Mouse (Mus musculus) CD8-positive naive resting alpha-beta T cell, adult 2 months (primary cell): ENCODE results near the gene Taf5l.
"Not testable (repeated sequence)": the region's sequence is repeated elsewhere in the genome, so short reads cannot be mapped to it uniquely, and the experiment has no call there.

Experiments used
- DNase-seq, 2 experiments: peaks; one replicate each; pipeline ENCODE4 v3.0.0; 2022; ENCODE audit warnings: low read depth in 2 of 2, low spot score in 2 of 2

Gene Taf5l

DNA sequence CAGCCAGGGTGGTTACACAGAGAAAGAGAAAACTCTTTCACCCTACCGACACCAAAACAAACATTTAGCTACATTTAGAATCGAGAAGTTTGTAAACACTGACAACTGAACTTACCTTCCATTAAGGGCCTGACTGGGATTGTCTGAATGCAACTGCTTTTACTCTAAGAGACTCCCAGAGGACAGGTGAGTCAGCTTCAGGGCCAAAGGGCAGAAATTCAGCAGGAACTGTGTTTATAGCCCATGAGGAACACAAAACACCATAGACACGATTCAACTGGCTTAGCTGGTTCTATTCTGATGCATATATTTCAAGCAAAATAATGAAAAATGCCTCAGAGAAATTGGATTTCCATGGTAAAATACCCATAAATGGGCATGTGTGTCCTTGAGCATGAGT lies 6.4 kb downstream of the Taf5l start:
- no peak for DNase-seq

DNA sequence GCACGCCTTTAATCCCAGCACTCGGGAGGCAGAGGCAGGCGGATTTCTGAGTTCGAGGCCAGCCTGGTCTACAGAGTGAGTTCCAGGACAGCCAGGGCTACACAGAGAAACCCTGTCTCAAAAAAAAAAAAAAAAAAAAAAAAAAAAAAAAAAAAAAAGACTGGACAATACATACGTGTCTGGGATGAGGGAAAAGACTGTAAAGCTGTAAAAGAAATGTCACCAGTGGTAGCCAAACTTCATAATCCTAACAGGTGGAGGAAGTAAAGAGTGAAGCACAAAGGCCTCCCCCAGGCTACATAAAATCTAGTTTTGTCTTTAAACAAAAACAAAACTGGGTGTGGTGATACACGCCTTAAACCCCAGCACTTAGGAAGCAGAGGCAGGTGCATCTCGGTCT lies 6.9 kb downstream of the Taf5l start:
- not testable (repeated sequence) for DNase-seq

DNA sequence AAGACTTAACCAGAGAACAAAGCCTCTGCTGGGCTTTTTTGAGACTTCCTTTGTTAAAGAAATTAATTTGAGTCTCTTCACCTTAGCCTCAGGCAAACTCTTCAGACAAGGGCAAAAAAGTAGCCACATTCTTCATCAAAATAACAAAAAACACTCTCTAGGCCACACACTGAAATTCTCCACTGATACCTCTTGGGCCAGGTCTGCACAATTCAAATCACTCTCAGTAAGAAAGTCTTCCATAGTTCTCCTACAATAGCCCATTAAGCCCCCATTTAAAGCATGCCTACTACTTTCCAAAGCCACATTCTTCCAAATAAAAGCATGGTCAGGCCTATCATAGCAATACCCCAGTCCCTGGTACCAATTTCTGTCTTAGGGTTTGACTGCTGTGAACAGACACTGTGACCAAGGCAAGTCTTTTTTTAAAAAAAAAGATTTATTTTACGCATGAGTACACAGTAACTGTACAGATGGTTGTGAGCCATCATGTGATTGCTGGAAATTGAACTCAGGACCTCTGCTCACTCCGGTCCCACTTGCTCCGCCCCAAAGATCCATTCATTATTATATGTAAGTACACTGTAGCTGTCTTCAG lies 9.1 kb downstream of the Taf5l start:
- DNase-seq: no peak

DNA sequence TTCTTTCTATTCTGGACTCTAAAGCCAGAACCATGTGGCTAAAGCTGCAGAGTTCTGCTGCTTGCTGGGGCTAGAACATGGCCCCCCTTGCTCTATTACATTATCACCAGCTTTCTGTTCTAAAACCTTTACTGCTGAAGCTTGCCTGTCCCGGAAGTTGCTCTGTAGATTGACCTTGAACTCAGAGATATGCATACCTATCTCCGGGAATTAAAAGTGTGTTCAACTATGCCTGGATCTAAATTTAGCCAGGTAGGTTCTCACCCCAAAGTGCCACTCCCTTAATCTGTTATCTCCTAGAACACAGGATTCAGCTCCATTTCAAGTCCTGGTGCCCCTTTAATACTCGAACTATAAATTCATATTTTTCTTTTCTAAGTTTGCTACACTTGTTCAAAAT lies 9.6 kb downstream of the Taf5l start:
- DNase-seq: no peak

DNA sequence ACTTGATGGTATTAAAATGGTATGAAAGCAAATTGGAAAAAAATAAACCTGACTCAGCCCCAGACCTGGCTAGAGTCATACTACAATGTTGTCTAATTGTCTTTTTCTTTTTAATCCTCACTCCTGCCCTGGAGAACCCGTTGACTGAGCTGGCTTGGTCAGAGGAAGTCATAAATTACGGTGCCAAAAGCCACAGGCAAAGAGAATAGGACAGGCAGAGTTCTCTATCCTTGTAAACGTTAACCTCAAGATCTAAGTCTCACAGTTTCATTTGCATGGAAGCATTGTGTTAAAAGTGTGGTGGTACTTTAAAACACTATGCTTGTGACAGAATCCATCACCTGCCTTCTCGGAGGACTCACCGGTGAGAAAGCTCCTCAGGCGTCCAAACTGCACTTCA lies 13.4 kb downstream of the Taf5l start:
- no peak for DNase-seq

DNA sequence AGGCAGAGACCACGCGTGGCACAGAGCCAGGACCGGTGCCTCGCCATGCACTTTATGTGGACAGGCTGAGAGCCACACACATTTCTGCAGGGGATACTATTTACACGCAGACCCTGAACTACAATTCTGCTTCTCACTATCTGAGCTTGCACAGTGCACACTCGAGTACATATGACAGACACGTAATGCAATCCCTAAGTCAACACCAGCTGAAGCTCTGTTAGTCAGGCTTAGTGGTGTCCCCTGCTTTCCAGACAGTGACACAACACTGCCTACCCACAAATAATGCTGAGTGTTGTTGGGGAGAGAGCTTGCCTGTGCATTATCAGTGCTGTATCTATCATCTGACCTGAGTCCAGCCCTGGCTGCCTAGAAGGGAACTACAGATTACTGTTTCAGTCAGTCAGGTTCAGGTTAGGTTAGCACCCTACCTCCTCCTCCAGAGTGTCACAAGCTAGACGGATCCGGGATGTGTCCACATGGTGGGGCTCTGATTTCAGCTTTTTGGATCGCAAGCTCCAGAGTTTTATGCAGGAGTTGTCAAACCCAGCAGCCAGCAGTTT lies 18.6 kb downstream of the Taf5l start:
- no peak for DNase-seq

DNA sequence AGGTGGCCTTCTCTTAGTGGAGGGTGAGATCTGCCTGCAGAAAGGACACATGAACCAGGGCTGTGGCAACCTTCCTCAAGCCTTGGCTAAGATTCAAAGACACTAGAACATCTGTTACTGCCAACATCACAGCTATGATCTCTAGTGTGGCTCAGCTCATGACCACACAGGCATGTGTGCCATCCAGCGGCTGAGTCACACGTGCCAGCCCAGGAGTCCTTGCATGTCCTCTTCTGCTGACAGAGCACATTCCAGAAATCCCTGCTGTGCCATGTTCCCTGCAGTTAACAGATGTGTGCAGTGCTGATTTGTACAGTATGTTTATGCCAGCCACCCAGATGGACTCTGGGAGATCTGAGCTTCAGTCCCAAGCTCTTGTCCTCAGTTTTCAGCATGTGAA lies 21.6 kb downstream of the Taf5l start:
- no peak for DNase-seq

DNA sequence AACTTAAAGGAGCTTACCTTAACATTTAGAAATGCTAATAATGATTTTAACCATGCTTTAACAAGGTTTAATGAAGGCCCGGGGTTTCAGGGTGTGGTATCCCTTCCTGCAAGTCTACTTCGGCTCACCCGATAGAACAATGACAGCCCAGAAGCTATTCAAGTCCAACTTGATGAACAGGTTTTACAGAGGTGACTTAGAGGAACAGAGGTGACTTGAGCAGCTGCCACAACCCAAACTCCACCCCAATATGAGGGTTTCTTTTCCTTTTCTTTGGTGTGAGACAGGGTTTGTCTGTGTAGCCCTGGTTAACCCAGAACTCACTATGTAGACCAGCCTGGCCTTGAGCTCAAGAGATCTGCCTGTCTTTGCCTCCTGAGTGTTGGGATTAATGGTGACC lies 27.2 kb downstream of the Taf5l start:
- DNase-seq: no peak

DNA sequence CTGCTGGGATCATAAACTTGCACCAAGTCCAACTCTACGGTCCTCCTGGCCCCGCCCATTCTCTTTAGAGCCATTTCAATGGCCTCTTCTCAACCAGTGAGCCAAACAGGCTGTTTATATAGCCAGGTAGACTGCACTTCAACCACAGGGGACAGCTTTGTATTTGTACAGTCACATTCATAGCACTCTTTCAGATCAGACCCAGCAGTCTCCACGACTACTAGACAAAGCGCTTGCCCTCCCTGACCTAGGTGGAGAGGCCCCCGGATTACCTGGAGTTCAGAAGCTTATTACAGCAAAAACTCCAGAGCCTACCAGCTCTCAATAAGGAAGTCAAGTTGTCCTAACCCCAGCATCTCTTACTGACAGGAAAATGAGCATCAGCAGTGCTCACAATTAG lies 27.6 kb downstream of the Taf5l start:
- DNase-seq: no peak

DNA sequence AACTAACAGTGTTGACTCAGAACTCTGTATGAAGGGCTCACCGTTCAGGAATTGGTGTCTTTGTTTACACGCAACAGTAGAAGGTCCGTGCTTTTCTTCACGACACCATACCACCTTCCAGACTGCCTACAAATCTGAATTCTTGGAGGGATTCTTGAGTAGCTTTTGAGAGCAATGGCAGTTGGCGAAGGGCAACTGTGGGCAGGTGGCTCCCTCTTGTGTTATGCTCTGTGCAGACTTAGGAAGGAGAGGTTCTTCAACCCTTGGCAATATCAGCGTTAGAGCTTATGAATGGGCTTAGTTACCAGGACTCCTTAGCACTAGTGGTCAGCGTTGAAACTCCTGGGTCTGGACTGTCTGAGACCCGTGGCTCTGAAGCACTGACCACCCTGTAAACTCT lies 28.6 kb downstream of the Taf5l start:
- DNase-seq: no peak

DNA sequence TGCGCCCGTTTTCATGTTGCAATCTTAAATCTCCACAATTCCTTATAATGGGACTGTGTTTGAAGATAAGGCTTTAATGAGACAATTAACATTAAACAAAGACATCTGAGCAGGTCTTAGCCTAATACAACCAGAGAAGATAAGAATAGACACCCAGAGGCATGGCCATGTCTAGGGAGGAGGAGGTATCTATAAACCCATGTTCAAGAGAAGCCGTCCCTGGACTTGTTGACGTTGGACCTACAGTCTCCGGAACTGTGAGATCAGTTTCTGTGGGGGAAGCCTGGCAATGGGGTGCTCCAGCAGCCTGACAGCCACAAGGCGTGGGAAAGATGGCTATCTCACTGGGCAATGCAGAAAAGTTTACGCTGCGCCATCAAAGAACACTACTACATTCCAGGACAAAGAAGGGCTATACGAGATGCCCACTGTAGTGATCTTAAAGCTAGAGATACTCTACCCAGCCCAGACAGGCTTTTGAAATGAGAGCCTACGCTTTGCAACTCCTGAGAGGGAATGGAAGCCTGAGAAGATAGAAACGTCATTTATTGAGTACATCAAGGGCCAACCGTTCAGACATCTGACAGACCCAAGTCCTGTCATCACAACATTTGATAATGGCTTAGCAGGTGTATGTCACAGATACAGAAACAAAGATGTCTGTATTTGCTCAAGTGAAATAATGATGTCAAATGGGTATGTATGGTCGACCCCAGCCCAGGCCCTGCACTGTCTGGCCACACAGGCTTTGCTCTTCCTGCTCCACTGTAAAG lies 30.7 kb downstream of the Taf5l start:
- DNase-seq: no peak

DNA sequence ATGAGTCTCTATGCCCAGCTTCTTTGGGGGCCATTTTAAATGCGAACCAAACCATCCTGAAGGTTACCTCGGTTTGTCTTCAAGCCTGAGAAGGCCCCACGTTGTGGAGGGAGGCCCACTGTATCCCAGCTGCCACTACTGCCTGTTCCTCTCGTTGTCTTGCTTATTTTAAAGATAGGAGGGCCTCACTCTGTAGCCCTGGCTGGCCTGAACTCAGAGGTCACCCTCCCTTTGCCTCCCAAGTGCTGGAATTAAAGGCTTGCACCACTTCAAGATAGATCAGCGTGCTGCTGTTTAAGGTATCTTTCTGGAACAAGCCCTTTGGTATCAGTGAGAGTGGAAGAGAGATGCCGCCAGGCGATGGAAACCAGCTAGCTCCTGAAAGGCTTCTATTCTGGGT lies 32.1 kb downstream of the Taf5l start:
- DNase-seq: no peak

DNA sequence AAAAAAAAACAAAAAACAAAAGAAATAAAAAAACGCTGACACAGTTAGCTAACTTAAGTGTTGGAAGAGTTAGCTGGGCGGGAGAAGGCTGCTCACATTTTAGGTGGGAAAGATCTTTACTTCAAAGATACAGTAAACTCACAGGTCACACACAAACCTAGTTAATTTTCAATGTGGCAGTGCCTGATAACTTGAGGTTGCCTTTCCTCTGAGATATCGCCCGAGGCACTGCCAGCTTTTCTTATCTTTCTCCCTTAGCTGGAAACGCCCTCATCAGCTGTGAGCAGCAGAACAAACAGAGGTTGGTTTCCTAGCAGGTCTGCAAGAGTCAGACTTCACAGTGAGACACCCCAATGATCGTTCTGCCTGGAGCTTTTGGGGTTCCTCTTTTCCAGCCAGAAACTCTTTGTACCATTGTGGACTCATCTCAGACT lies 32.6 kb downstream of the Taf5l start:
- no peak for DNase-seq

DNA sequence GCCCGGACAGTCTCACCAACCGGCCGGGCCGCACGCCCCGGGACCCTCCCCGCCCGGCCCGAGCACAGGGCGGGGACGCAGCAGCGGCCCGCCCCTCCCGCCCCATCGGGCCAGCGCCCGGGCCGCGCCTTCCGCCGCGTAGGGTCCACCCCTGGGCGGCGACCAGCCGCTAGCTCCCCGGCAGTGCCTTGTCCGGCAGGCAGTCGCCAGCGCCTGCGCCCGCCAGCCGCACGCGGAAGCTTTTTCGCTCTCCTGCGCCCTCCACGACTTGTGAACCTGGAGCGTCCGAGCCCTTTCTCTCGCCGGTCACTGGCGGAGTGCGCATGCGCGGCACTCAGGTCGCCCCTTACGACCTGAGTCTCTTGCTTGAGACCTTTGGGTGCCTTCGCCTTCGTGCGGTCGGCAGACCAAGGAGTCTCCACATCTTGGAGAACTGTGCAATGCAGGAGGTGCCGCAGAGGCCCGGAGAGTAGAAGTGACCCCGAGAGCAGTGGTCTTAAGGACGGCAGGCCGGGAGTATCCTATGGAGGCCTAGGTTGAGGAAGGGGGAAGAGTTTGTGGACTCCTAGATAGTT lies 38.3 kb downstream of the Taf5l start, which contains the start of gene Abcb10:
Abcb10 (minus strand) TSS at position 297 of the 575 bp plus-strand sequence.
- DNase-seq: peak; percentile 30 to 34

DNA sequence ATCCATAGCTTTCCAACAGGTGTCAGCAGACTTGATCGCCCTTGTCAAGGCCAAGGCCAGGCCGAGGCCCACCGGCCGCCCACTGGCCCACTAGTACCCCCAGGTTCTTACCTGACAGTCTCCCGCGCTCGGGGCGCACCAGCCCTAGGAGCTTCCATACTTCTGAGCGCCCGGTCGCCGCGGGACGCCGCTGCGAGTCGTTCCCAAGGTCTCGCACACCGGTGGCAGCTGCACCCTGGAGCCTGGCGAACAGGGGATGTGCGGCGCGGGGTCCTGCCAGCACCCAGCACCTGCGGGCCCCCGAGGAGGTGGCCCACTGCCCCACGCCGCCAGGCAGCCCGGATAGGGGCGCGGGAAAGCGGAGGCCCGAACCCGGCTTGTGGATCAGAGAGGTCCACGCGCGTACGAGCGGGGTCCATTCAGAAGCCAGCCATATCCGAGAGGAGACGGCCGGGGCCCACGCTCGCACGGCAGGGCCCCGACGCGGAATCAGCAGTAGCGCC lies 38.9 kb downstream of the Taf5l start:
- DNase-seq: peak; percentile 14 to 24

DNA sequence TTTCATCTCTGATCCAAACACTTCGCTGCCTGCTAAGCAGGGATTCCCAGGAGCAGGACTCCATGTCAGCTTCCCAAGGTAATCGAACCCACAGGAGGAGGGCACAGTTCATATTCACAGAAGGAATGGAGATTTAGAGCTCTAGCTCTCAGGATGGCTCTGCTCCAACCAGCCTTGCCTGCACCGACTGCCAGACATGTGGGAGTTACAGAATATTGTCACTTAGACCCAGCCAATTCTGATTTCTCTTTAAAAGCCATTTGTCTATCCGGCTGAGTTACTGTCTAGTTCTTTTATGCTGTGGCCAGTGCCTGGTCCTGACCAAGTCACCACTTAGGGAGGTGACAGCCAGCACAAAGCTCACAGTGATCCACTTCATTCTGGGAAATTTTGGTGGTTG lies 39.5 kb downstream of the Taf5l start:
- DNase-seq: no peak

DNA sequence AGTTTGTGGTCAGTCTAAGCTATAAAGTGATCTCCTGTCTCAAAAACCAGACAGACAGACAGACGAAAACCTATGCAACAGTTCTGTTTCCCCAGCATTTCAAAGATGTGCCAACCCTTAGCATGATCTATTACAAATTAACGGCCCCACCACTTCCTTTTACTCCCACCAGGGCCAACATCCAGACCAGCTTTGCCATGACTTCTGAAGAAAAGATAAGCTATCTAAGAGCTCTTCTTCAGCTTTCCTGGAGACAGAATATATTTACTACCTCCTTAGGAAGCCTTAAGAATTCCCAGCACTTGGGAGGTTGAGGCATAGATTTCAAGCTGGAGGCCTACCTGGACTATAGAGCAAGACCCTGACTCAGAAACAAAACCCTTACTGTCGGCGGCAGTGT lies 41.0 kb downstream of the Taf5l start:
- DNase-seq: no peak

DNA sequence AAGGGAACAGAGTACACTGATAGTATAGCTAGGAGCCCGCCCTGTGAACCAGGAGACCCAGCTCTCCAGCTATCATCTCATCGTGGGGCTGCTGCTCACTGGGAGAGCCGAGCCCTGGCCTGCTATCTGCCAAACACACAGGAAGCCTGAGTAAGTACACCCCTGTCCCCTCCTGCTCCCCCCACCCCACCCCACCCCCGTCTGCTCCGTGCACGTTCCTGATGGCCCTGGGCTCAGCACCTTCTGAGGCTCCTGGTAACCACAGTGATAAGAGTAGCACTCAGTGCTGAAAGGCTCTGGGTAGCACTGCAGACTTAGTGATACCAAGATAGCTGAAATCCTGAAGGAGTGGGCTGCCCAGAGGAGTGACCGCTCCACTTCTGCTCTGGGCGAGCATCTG lies 42.3 kb downstream of the Taf5l start:
- no peak for DNase-seq

DNA sequence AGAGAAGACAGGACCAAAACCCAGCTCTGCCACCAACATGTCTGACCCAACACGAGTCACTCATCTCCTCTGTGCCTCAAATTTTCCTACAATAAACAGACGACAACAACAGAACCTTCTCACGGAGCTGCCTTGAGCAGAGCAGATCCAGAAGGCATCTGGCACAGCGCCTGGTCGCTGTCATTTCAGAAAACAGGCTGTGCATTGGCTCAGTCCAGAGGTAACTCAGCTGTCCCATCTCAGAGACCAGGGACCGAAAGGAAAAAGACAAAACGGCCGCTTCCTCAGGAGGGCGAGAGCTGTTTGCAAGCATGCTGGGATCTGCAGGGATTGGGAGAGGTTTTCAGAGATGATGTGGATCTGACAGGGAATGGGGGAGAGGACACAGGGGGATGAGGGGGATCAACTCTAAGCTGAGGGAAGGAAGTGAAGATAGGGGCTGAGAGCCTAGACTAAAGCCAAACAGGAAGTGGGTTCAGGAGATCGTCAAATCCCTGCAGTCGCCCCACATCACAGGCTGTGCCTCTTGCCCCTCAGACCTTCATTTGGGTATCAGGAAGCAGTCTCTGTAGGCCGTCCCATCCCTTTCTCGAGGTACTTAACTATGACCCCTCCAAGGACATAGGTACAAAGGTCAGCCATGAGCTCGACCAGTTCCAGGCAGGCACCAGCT lies 42.9 kb downstream of the Taf5l start:
- DNase-seq: no peak

DNA sequence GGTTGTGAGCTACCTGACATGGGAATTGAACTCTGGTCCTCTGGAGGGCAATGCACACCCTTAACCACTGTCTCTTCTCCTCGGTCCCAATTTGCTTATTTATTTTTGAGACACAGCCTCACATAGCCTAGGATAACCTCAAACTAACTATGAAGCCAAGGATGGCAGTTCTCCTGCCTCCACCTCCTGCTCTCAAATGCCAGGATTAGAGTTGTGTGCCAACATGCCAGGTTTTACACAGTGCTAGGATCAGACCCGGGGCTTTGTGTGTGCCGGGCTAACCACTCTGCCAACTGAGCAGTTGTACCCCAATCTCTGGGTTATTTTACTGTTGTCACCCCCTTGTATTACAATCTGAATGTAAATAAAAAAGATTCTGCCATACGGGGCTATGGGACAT lies 43.7 kb downstream of the Taf5l start:
- DNase-seq: no peak

DNA sequence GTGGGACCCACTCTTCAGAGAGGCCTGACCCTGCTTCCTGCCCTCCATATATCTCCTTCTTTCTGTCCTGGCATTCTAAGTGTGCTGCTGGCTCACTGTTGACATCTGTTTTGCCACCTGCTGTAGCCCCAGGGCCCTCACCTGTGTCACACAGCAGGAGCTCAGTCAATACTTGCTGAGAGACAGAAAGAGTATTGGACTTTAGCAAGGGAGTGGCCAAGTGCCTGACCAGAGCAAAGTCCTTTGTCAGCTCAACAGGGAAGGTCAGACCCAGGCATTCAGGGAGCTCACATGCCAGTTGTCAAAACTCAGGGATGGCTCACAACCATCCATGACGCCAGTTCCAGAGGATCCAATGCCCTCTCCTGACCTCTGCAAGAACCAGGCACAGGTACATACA lies 47.7 kb downstream of the Taf5l start:
- no peak for DNase-seq

DNA sequence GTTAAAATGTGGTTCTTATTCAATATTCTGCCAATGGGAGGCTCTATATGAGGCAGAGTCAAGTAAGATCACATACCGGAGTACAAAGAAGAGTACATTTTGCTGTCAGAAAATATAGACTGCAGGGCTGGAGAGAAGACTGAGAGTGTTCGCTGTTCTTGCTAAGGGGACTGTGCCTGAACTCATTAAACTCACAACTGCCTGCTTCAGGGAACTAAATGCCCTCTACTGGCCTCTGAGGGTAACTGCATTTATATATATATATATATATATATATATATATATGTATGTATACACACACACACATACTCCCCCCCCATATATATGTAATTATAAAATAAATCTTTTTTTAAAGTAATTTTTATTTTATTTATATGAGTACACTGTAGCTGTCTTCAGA lies 54.3 kb downstream of the Taf5l start:
- DNase-seq: no peak
